Mouse (Mus musculus) lung, adult 2 months (tissue): ENCODE measurements around the gene Vangl1.

Experiments
- CTCF ChIP-seq: fragments of 200-500 bp; IDR thresholded peaks from 2 replicates; pipeline ENCODE4 v1.5.1; 2011; ENCODE audit warnings: mild to moderate bottlenecking, low read length, control low read depth; ENCODE audit not compliant: insufficient read depth
- POLR2A ChIP-seq: fragments of 200-500 bp; IDR thresholded peaks from 2 replicates; pipeline ENCODE4 v1.6.1; 2011; ENCODE audit warnings: low read depth, mild to moderate bottlenecking, control low read depth, low read length, borderline replicate concordance; ENCODE audit errors: extremely low read depth

DNA sequence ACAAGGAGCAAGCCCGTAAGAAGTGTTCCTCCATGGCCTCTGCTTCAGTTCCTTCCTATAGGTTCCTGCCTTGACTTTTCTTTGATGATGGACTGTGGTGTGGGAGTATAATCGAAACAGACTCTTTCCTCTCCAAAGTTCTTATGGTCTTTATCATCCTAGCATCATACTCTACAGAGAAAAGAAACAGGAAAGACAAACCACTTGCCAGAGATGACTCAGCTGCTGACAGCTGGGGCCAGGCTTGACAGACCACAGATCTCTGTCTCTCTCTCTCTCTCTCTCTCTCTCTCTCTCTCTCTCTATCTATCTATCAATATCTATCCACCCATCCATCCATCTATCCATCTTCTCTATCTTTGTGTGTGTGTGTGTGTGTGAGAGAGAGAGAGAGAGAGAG lies 6.8 kb upstream of the Vangl1 start:
- TF ChIP-seq CTCF (no peak), POLR2A (no peak)
